Mouse (Mus musculus): ENCODE measurements around the gene Egfem1.

GRCm38 (mm10) chr3:29182988-29183387 lies 101.2 kb downstream of the Egfem1 start:
- no peak for TF ChIP-seq CTCF (IDR thresholded peaks at IDR 0.05)
- no peak for TF ChIP-seq POLR2A (IDR thresholded peaks at IDR 0.05; ENCODE audit: insufficient read depth, low read depth, low read length)
- no peak for TF ChIP-seq EP300 (IDR thresholded peaks at IDR 0.05; ENCODE audit: insufficient read depth, low read depth, low read length)

All from heart, adult 2 months (tissue).